Mouse (Mus musculus): Measurements from ENCODE around the gene Cep104. TPM values are rescaled to one million over a fixed set of nuclear protein-coding genes. Genes with fewer than 3 reads are reported as not detected.

Gene Cep104
- total RNA-seq, 2 experiments from 2014 or later: 30.8 to 35.9 TPM

DNA sequence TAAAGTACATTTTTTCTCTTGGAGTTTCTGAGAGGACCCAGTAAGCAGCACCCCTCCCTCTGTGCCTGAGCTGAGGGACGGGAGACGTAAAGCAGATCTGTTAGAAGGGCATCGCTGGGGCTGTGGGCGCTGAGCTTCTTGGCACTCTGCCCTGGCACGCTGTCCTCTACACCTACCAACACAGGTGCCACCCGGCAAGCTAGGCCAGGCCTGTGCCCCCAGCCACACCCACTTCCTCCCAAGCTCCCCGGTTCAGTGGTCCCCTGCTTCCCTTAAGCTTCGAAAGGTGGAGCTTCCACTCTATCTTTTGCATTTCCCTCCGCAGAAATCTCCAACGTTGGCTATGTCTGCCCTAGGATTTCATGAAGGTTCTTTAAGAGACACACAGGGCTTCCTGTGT is 4.2 kb downstream of the Cep104 start:
- no peak for DNase-seq (ENCODE audit: low spot score in 2 of 2)
- intact Hi-C loops (cut with DNase I): no loop called here

DNA sequence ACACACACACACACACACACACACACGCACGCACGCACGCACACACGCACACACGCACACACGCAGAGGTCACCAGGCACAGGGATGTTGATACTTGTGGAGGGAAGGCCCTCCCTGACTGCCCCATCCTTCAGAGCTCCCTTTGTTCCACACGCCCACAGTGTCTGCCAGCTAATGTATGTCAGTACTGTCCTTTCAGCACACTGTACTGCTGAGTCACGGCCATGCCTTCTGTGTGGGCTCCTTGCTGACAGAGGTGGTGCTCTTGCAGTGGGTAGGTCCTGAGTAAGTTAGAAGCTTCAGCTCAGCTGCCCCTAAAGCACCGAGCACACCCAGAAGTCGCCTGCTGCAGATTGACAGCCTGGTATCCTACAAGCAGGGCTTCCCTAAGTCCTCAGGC is 5.5 kb downstream of the Cep104 start:
- intact Hi-C loops (cut with DNase I): no loop called here
- no peak for DNase-seq (ENCODE audit: low spot score in 2 of 2)

DNA sequence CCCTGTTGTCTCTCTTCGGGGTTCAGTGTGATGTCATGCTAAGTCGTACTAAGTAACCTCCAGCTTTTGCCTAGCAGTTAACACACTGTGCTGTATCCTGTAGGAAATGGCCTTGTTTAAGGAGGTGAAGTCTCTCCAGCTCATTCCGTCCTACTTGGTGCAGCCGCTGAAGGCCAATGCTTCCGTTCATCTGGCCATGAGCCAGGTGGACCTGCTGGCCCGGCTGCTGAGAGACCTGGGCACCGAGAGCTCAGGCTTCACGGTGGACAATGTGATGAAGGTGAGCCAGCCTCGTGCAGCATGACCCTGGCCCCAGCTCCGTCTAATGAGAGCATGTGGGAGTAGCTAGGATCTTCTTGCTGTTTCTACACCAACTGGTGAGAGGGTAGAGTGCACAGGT is 17.7 kb downstream of the Cep104 start:
- intact Hi-C loops (cut with DNase I): no loop called here
- no peak for DNase-seq (ENCODE audit: low spot score in 2 of 2)

DNA sequence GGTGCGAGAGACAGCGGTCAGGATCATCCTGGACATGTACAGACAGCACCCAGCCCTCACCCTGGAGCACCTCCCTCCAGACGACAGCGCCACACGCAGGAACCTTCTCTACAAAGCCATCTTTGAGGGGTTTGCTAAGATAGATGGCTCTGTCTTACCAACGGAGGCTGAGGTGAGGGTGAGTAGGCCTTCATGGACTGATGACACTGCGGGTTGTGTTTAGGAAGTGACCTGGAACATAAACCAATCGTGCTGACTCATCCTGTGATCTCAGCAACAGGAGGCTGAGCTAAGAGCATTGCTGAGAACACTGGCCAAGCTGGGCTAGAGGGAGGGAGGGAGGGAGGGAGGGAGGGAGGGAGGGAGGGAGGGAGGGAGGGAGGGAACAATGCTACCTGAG is 18.5 kb downstream of the Cep104 start:
- intact Hi-C loops (cut with DNase I): no loop called here
- DNase-seq (ENCODE audit: low spot score in 2 of 2): no peak

DNA sequence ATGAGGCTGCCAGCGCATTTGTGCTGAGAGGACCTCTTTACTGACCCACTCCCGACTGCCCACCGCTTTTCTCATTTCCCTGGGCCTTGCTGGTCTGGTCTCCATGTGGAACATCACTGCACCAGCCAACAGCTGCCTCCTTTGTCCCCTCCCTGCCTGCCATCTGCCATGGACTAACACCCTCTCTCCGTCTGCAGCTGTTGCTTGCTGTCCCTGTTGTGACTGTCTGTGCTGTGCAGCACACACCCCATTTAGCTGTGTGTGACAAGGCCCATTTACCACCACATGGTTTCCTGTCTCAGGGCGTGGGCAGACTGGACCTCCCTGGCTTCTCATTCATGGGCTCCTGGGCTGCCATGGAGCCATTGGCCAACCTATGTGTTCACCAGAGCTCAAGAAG is 30.5 kb downstream of the Cep104 start:
- intact Hi-C loops (cut with DNase I): no loop called here
- no peak for DNase-seq (ENCODE audit: low spot score in 2 of 2)

- no peak for DNase-seq (ENCODE audit: low spot score in 2 of 2)
- intact Hi-C loops (cut with DNase I): no loop called here
Observed at GRCm38 (mm10) chr4:154006264-154006663, 31.3 kb downstream of the Cep104 start.

GRCm38 (mm10) chr4:154007759-154008158 is 32.8 kb downstream of the Cep104 start:
- DNase-seq (ENCODE audit: low spot score in 2 of 2): peak in 1 of 2 experiments; percentile 2
- intact Hi-C loops (cut with DNase I): no loop called here

DNA sequence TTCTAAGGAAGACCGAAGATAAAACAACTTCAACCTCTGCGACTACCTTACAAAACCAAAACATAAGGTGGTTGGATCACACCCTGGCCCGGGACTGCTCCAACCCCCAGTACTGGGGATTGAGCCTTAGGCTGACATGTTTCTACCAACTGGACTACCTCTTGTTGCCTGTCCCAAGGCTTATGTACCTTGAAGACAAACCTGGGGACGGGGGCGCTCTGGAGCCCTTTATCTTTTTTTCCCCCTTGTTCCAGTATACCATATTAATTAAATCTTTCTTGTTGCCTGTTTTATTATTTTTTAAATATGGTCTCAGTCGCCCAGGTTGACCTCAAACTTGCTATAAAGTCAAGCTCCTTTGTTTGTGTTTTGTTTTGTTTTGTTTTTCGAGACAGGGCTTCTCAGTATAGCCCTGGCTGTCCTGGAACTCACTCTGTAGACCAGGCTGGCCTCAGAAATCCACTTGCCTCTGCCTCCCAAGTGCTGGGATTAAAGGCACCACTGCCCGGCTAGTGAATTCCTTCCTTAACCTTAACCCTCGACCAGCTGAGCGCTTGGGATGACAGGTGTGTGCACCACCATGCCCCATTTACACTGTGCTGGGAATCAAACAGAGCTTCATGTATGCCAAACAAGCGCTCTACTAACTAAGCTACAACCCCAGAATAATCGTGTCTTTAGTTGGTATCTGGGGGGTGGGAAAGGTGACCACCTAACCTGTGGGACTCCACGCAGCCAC is 36.1 kb downstream of the Cep104 start:
- intact Hi-C loops (cut with DNase I): loop anchor here (2.0 to 5.0 kb wide), 2 partner anchors 36 to 54 kb away; partner anchors contain the start of genes A430005L14Rik, Cep104 and Dffb

GRCm38 (mm10) chr4:154011646-154012089 is 36.7 kb downstream of the Cep104 start, which contains the start of gene Lrrc47:
TSS of gene Lrrc47 (plus strand) at chr4:154011731.
- intact Hi-C loops (cut with DNase I): loop anchor here (2.0 to 5.0 kb wide), 2 partner anchors 37 to 54 kb away; partner anchors contain the start of genes A430005L14Rik, Cep104 and Dffb
- DNase-seq (ENCODE audit: low spot score in 2 of 2): peak; percentile 85

More for the DNA sequence above, 36.1 kb downstream of the Cep104 start:
- peak in 1 of 2 experiments; percentile 2 for DNase-seq (ENCODE audit: low spot score in 2 of 2)

DNA sequence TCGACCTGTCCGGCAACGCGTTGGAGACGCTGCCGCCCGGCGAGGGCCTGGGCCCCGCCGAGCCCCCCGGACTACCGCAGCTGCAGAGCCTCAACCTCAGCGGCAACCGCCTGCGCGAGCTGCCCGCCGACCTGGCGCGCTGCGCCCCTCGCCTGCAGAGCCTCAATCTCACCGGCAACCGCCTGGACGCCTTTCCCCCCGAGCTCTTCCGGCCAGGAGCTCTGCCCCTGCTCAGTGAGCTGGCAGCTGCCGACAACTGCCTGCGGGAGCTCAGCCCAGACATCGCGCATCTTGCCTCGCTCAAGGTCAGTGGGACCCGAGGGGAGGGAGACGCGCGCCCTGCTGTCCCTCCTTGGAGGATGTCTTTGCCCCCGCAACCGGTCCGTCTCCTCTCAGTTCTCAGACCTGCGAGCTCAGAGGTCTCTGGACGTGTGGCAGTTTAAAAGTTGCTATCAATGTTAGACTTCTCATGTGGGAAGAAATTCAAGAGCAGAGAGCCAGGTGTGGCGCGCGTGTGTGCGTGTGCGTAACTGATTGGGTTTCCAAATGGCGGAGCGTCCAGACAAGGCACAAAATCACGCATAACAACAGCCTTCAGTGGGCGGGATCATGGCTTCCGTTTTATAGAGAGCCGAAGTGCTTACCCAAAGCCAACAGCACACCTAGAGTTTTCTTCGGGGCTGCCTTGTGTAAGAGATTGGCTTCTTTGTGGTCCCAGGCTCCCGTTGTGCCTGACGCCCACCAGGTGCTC is 37.3 kb downstream of the Cep104 start:
- no peak for DNase-seq (ENCODE audit: low spot score in 2 of 2)

DNA sequence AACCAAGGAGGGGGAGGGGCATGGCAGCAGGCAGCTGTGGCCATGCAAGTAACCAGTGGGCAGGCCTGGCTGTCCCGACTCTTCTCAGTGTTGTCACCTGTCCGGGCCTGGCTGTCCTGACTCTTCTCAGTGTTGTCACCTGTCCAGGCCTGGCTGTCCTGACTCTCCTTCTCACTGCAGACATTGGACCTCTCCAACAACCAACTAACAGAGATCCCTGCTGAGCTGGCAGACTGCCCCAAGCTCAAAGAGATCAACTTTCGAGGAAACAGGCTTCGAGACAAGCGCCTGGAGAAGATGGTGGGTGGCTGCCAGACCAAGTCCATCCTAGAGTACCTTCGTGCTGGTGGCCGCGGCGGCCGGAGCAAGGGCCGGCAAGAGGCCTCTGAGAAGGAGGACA is 40.5 kb downstream of the Cep104 start:
- intact Hi-C loops (cut with DNase I): no loop called here
- no peak for DNase-seq (ENCODE audit: low spot score in 2 of 2)

More for the DNA sequence above, 37.3 kb downstream of the Cep104 start:
- intact Hi-C loops (cut with DNase I): loop anchor here (5.0 kb wide), 1 partner anchor 55 kb away; the partner anchor contains the start of gene A430005L14Rik

- DNase-seq (ENCODE audit: low spot score in 2 of 2): peak in 1 of 2 experiments; percentile 45
Observed at GRCm38 (mm10) chr4:154019571-154019970, 44.6 kb downstream of the Cep104 start.

DNA sequence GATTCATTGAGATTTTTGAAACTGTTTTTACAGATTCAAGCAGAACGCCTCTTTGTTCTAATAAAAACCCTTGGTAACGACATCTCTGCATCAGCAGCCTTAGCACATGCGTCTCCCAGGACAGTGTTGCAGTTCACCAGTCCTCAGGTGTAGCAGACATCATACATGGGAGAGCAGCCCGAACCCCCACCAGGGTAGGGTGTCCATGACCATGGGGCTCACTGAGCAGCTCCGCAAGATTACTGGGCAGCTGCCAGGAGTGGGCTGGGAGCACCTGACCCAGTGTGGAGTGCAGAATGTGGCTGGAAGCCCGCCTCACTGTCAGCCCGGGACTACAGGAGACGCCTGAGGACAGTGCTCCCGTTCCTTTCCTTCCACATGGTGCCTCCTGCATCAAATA is 46.4 kb downstream of the Cep104 start:
- intact Hi-C loops (cut with DNase I): no loop called here
- no peak for DNase-seq (ENCODE audit: low spot score in 2 of 2)

More at GRCm38 (mm10) chr4:154019571-154019970, 44.6 kb downstream of the Cep104 start:
- intact Hi-C loops (cut with DNase I): no loop called here

DNA sequence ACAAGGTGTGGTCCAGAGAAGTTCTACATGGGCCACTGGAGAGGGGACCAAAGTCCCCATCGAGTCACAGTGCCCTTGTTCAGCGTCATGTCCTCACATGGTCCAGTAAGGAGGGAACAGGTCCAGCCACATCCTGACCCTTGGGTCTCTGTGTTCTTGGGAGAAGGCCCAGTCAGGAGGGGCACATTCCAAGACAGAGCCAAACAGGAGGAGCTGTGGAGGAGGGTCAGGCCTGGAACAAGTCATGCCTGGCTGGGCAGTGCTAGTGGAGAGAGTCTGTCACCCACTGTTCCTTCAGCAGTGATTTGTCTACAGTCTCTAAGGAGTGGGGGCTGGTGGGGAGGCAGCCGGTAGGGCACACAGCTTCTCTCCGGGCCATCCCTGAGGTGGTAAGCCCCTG is 47.4 kb downstream of the Cep104 start:
- peak in 1 of 2 experiments; percentile 32 for DNase-seq (ENCODE audit: low spot score in 2 of 2)

GRCm38 (mm10) chr4:154022844-154023243 is 47.9 kb downstream of the Cep104 start:
- peak in 1 of 2 experiments; percentile 31 for DNase-seq (ENCODE audit: low spot score in 2 of 2)
- intact Hi-C loops (cut with DNase I): no loop called here

More for the DNA sequence above, 47.4 kb downstream of the Cep104 start:
- intact Hi-C loops (cut with DNase I): no loop called here

- peak in 1 of 2 experiments; percentile 45 for DNase-seq (ENCODE audit: low spot score in 2 of 2)
- intact Hi-C loops (cut with DNase I): no loop called here
Observed at GRCm38 (mm10) chr4:154023754-154024601, 49.0 kb downstream of the Cep104 start.

DNA sequence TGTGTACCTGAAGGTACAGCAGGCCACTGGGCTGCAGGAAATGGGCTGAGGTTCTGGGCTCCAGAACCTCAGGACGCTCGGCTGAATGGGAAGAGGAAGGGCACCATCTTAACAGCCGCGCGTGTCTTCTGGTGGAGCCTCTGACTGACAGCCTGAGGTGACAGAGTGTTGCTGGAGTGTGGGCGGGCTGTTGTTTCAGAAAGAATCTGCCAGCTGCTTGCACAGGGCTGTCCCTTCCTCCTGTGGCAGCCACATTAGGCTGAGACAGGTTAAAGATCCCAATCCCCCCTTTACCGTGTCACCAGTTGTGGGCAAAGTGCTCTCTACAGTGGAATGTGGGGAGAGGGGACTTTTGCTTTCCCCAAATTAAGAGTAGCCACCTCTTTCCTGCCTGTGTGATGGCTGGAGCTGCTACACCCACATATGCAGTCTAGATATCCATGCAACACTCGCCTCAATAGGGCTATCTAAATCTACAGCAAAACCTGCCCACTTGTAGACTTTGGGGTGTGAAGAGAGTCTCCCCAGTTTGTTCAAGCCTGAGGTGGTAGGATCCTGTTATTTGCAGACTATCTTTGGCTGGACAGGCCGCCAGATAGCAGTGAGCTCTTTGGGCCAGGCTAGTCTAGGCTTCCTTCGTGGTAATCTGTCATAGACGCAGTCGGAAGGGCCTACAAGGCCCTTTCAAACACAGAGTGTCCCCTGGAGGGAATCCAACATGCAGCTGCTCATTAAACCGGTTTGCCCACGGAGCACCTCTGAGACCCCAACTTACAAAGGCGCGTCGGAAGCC is 49.9 kb downstream of the Cep104 start:
- intact Hi-C loops (cut with DNase I): loop anchor here (5.0 kb wide), 1 partner anchor 82 kb away; no protein-coding TSS in a partner anchor
- DNase-seq (ENCODE audit: low spot score in 2 of 2): peak in 1 of 2 experiments; percentile 63

DNA sequence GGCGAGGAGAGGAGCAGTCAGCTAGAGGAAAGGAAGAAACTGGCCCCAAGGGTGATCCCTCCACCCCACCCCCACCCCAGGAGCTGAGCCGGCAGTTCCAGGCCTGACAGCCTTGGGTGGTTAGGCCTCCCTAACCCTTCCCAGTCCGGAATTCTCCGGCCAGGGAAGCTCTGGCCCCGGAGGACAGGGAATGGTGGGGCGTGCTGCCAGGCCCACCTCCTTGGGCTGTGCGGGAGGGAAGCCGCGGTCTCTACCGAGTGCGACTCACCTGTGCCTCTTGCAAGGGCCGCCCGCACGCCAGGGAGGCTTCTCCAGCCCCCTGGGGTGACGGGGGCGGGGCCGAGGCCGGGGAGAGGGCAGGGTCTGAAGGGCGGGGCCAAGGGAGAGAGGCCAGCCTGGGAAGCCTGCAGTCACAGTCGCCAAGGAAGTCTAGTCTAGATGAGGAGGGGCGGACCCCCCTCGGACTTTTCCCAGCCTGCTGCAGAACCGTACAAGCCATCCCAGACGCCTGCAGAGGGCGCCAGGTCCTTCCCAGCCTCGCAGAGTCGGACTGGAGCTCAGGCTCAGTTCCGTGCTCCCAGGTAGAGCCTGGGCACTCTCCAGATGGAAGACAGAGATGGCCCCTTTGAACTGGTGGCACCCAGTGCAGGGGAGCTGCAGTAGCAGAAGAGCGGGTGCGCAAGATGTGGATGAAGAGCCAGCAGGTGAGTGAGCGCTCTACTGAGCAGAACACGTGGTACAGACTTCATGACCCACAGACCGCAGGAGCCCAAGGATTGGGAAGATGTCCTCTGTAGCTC is 50.8 kb downstream of the Cep104 start, which contains the start of gene Smim1:
TSS of gene Smim1 (minus strand) at position 590 of the 800 bp plus-strand sequence.
- intact Hi-C loops (cut with DNase I): loop anchor here (5.0 kb wide), 1 partner anchor 81 kb away; no protein-coding TSS in a partner anchor
- peak; percentile 51 to 67 for DNase-seq (ENCODE audit: low spot score in 2 of 2)
